Mouse (Mus musculus): ENCODE data around the gene Hax1.

Hax1 gene

DNA sequence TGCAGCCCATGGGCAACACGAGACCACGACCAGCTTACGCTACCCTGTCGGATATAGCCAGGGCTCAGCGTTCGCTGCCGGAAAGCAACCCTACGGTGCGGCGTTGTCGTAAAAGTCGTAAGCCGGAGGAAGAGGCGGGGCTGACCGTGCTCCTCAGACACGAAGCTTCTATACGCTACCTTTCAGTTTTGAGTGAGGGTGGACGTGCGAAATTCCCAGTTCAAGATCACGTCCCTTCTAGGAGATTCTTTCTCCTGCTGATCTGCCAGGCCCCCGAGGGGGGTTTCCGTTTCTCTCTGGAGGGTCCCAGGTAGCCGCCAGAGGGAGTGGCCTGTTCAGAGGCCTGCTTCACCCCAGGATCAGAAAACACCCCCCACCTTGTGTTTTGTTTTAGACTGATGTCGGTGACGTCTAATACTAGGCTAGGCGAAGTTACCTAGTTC lies at the start of gene Hax1:
Hax1 (minus strand) TSS at position 169 of the 443 bp plus-strand sequence.
- peak; percentile 96 for DNase-seq (ENCODE audit: low read depth)

DNA sequence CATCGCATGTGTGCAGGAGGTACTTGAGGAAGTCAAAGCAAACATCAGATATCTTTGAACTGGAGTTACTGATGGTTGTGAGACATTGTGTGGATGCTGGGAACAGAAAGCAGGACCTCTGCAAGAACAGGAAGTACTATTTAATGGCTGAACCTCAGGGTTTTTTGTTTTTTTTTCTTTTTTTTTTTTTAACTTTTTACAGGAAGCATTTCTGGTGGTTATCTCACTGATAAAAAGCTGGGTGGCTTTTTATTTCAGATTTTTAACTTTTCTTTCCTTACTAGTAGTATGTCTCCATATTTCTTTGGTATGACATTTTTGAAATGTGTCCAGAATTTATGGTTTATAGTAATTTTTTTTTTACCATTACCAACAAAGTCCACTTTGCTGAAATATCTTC lies 37.7 kb upstream of the Hax1 start:
- no peak for DNase-seq (ENCODE audit: low read depth)

DNA sequence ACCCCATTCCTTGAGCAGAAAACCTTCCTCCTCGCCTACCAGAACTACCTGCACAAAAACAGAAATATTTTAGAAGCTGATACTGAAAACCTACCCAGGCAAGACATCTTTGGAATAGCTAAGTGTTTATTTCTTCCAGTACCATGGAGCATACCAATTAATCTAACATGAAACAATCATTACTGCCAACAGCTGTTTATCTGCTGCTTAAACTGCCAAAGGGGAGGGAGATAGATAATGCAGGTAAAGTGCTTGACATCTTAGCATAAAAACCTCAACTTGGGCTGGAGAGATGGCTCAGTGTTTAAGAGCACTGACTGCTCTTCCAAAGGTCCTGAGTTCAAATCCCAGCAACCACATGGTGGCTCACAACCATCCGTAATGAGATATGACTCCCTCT lies 36.1 kb upstream of the Hax1 start:
- no peak for DNase-seq (ENCODE audit: low read depth)

- DNase-seq (ENCODE audit: low read depth) = no peak
Measured at GRCm38 (mm10) chr3:90016626-90017025, 18.0 kb upstream of the Hax1 start.

- DNase-seq (ENCODE audit: low read depth) = no peak
Measured at GRCm38 (mm10) chr3:90010291-90010690, 11.7 kb upstream of the Hax1 start.

GRCm38 (mm10) chr3:90004091-90004796 lies 5.7 kb upstream of the Hax1 start:
- DNase-seq (ENCODE audit: low read depth) = no peak

DNA sequence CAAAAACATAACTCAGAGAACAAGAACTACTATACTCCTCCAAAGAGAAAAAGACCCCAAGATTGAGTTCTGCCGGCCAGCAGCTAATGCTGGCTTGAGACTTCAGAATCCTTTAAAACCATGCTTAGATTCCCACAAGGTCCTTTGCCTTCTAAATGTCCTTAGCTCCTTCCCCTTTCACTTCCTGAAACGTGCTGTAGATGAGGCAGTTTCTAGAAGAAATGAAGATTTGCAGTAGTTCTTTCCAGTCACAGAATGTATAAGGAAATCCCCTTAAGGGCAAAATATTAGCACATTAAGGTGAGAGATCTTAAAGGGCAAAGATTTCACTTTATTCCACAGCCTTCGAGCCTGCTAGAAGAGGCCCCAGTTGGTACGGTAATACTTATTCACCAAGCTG lies 1.2 kb upstream of the Hax1 start:
- DNase-seq (ENCODE audit: low read depth) = peak; percentile 21

DNA sequence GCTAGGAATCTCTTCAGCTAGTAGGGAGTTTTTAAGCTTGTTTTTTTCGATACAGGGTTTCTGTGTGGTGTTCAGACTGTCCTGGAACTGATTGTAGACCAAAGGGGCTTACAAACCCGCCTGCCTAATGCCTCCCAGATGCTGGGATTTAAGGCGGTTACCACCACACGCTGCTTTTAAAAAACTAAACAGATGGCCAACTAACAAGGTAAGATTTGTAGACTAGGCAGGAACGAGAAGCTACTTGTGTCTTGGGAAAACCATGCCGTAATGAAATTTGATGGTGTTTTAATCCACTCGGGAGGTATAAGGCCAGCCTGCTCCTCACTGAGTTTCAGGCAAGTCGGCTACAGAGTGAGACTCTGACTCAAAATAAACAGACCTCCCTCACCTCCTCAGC lies 510 bp upstream of the Hax1 start:
- no peak for DNase-seq (ENCODE audit: low read depth)

DNA sequence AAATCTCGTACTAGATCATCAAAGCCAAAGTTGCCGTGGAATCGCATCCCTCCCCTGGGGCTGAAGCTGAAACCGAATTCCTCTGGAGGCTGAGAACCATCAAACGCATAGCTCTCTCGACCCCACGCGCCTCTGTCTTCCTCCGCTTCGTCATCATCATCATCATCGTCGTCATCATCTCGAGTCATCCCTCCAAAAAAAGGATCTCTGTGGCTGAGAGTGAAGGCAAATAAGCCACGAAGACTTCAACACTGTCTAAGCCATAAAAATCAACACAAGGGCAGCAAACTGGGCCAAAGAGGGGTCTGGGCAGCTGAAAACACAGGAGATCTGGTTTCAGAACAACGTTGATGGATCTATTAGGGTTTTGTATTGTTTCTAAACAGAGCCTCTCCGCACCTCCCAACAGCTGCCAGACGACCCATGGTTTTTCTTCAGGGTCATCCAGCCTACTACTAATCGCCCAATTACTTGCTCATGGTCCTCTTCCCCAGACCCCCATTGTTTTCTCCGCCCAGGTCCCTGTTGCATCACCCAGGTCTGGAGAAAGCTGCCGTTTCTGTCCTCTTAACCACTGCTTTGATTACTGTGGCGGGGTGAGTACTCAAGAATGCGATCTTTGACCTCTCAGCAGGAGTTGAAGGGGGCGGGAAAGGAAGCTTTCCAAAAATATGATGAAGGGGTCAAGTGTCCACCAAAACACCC lies 637 bp downstream of the Hax1 start:
- peak; percentile 40 for DNase-seq (ENCODE audit: low read depth)

DNA sequence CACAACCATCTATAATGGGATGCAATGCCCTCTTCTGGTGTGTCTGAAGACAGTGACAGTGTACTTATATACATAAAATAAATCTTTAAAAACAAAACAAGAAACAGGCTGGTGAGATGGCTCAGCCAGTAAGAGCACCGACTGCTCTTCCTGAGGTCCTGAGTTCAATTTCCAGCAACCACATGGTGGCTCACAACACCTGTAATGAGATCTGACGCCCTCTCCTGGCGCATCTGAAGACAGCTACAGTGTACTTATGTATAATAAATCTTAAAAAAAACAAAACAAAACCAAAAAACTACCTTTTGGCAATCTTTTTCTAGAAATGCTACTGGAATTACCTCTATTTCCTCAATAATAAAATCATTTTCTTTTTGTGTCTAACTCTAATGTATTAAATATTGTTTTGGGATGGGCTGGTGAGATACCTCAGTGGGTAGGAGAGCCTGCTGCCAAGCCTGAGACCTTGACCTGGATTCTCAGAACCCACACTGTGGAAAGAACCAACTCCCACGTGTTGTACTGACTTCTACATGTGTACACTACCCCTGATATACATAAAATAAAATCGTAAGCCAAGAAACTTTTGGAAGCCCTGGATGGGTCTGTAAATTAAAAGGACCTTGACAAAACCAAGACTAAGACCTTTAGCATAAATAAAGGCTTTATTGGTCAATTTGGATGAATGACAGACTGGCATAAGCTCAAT lies 3.6 kb downstream of the Hax1 start:
- no peak for DNase-seq (ENCODE audit: low read depth)

DNA sequence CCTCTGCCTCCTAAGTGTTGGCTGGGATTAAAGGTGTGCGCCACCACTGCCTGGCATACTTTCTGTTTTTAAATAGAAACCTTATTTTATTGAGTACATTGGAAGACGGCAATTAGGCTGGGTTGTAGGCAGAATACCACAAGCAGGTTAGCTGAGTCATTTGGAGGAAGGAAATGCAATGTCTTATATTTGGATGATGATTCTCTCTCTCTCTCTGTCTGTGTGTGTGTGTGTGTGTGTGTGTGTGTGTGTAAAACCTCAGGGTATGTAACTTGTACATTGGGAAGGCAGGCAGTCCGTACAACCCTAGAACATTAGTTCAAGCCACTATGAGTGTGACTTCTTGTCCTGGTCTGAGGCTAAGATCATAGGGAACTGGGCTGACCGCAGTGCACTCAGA lies 10.8 kb downstream of the Hax1 start:
- no peak for DNase-seq (ENCODE audit: low read depth)

- DNase-seq (ENCODE audit: low read depth) = no peak
Measured at GRCm38 (mm10) chr3:89987211-89987610, 11.4 kb downstream of the Hax1 start.

GRCm38 (mm10) chr3:89982426-89982825 lies 16.2 kb downstream of the Hax1 start:
- no peak for DNase-seq (ENCODE audit: low read depth)

DNA sequence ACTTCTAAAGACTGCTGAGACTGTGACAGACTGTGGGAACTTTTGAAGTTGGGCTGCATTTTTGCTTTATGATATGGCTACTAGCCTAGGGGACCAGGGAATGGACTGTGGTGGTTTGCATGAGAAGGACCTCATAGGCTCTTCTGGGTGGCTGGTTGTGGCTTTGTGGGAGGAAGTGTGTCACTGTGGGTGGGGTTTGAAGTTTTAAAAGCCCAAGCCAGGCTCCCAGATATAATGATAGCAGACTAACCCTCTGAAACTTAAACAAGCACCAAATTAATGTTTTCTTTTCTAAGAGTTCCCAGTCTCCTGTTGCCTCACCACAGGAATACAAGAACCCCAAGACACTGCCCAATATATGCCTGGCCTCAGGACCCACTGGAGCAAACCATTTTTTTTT lies 21.7 kb downstream of the Hax1 start:
- no peak for DNase-seq (ENCODE audit: low read depth)

- no peak for DNase-seq (ENCODE audit: low read depth)
Measured at GRCm38 (mm10) chr3:89968509-89968908, 30.1 kb downstream of the Hax1 start.

DNA sequence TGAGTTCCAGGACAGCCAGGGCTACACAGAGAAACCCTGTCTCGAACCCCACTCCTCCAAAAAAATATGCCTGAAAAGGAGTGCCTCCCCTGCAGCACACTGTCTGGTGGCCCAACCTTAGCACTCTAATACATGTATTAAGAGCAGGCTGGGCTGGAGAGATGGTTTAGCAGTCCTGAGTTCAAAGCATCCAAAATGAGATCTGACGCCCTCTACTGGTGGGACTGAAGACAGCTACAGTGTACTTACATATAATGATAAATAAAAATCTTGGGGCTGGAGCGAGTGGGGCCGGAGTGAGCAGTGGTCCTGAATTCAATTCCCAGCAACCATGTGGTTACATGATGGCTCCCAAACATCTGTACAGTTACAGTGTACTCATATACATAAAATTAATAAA lies 31.6 kb downstream of the Hax1 start:
- peak; percentile 80 for DNase-seq (ENCODE audit: low read depth)

DNA sequence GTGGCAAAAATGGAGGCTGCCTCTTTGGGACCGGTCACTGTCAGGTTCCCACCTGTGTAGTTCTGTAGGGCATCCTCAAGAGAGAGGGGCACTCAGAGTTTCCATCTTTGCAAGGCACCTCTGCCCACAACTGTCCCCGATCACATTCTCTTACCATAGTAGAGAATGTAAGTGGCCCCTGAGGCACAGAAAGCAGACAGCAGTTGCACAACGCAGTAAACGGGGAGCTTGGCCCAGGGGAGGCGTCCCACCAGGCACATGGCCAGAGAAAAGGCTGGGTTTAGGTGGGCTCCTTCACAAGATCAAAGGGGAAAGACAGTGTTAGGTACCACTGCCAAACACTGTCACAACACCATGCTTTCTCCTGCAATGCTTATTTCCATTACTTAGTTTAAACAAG lies 32.6 kb downstream of the Hax1 start:
- no peak for DNase-seq (ENCODE audit: low read depth)

DNA sequence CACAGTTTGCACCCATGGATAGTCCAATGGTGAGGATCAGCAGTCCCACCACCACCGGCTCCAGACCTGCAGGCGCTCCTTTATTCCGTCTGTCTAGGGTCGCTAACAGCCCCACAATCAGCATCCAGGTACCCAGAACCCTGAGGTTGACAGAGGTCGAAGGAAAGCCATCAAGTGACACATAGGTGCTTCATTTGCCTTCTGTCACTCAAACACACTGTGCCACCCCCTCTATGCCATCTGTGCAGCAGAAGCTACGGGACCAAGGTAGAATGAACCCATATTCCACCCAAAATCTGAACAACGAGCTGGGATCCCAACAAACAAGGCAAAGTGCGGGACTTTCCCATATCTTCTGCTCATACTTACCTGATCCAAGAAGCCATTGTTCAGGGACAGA lies 33.0 kb downstream of the Hax1 start:
- DNase-seq (ENCODE audit: low read depth) = no peak

DNA sequence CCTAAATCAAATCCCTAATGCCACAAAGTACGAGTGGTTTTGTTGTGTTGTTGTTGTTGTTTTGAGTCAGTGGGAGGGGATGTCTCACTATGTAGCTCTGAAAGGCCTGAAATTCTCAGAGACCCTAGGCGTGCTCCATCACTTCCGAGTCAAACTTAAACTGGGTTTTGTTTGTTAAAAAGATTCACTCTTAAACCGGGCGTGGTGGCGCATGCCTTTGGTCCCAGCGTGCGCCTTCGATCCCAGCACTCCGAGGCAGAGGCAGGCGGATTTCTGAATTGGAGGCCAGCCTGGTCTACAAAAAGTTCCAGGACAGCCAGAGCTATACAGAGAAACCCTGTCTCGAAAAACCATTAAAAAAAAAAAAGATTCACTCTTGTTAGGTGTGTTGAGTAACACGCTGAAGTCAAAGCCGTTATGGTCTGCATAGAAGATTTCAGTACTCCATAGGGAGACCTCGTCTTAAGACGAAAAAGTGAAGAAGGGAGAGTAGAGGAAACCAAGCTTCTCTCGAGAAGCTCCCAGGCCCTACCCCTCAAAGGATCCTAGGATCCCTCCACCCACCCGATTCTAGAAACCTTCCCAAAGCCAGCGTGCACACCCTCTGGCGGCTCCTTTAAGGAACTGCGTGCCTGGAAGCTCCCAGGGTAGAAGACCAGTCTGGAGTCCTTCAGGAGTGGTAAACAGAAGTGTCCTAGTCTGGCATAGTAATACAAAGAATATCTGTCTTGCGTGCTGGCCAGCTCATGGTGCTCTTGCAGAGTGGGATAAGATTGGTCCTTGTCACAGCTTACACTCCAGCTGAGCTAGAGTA lies 34.4 kb downstream of the Hax1 start:
- peak; percentile 74 for DNase-seq (ENCODE audit: low read depth)

DNA sequence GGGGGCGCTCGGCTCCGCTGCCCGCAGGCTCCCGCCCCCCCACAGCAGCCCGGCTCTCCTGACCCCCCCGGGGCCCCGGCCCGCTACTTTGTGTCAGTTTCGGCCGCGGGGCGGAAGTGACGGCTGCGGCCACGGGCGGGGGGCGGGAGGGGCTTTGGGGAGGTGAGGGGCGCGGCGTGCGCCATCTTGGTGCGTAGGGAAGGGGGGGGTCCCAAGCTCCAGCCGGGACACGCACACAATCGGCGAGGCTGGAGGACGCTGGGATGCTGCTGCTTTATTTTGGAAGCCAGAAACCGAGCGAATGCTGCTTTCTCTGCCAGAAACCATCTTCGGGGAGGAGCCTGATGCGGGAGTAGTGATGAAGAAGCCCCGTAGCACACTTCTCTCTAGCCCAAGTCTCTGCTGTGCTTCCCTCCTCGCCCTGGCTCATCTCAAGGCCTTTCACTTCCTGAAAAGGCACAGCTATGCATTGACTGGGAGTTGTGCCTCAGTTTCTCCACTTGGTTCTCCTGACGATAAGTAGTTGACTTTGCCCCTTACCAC lies 35.3 kb downstream of the Hax1 start, which contains the start of gene Atp8b2:
Atp8b2 (minus strand) TSS at position 288 of the 543 bp plus-strand sequence.
- DNase-seq (ENCODE audit: low read depth) = peak; percentile 75

- DNase-seq (ENCODE audit: low read depth) = no peak
Measured at GRCm38 (mm10) chr3:89962751-89963220, 35.8 kb downstream of the Hax1 start.

All from naive thymus-derived CD4-positive, alpha-beta T cell, adult 2 months (primary cell).